Mouse (Mus musculus): ENCODE data around the gene E2f2.

DNA sequence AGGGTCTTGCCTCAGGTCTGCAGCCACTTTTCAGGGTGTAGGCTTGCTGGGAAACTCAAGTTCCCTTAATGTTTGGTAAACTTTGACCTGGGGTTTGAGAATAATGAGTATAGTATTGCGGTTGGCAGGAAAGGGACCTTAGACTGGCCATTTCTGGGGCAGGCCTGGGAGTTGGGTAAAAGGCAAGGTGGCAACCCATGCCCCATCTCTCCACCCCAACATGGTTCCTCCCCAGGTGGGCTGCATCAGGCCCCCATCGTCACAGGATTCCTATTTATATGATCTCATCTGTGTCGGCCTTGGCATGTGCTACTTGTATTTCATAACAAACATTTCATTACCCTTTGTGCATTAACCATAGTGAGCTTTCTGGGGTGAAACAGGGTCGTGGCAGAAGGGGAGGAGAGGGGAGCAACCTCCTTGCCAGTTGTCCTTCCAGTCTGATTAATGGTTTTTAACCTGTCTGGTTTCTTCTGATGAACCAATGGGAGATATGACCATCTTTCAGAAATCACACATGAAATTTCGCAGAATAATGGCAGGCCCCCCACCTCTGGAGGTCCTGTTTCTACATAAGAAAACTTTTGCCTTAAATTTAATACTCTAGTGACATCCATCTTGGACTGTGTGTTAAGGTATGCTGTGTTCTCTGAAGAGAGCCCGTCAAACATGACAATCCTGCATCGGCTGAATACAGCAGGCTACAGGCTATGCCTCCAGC is 26.0 kb upstream of the E2f2 start:
- TF ChIP-seq POLR2A (IDR thresholded peaks at IDR 0.05; ENCODE audit: borderline replicate concordance, low read depth, low read length) = no peak
- TF ChIP-seq CTCF (IDR thresholded peaks at IDR 0.05; ENCODE audit: low read depth, low read length) = no peak
